Mouse (Mus musculus) liver, embryonic 14.5 days (tissue): ENCODE data around the gene Col1a2. TPM values are rescaled to one million over a fixed set of nuclear protein-coding genes. Genes with fewer than 3 reads are reported as not detected.

Experiments used
- ATAC-seq: fragments of 200-750 bp; cut with Nextera tagmentation; 2 replicates; pipeline ENCODE4 v1.8.0; 2017; ENCODE audit warnings: moderate number of reproducible peaks, mild to moderate bottlenecking, moderate library complexity; ENCODE audit not compliant: insufficient read depth
- DNase-seq, 3 experiments: peaks; one replicate each; pipeline ENCODE4 v3.0.0-alpha.2; 2012 to 2013; ENCODE audit warnings: low read depth in 3 of 3, low spot score in 3 of 3
- H3K27ac ChIP-seq: fragments of 300-500 bp; sonication (generic); 2 replicates; pipeline ENCODE4 v1.5.1; 2014; ENCODE audit warnings: moderate library complexity, mild to moderate bottlenecking, control low read depth, inconsistent platforms
- H3K27me3 ChIP-seq: fragments of 300-500 bp; sonication (generic); 2 replicates; pipeline ENCODE4 v1.6.1; 2014; ENCODE audit warnings: mild to moderate bottlenecking, low read length, moderate library complexity; ENCODE audit not compliant: control insufficient read depth, insufficient read depth
- H3K36me3 ChIP-seq: fragments of 300-500 bp; sonication (generic); replicated peaks from 2 replicates; pipeline ENCODE4 v1.6.1; 2014; ENCODE audit warnings: low read depth; ENCODE audit not compliant: control insufficient read depth, insufficient read depth
- H3K4me1 ChIP-seq, 2 experiments: fragments of 200-500 bp in 1 of 2; fragments of 300-500 bp in 1 of 2; sonication (generic) in 1 of 2; replicated peaks; 2 replicates each; pipeline ENCODE4 v1.6.1; 2012 to 2014; ENCODE audit warnings: antibody characterized with exemption in 1 of 2, inconsistent platforms in 1 of 2, low read length in 1 of 2; ENCODE audit not compliant: control insufficient read depth in 2 of 2, insufficient read depth in 2 of 2
- H3K4me2 ChIP-seq: fragments of 300-500 bp; sonication (generic); 2 replicates; pipeline ENCODE4 v1.6.1; 2014; ENCODE audit warnings: low read depth, mild to moderate bottlenecking, control low read depth, moderate library complexity
- H3K4me3 ChIP-seq, 2 experiments: fragments of 200-500 bp in 1 of 2; fragments of 300-500 bp in 1 of 2; sonication (generic) in 1 of 2; 2 replicates each; pipeline ENCODE4 v1.5.1; 2012 to 2014; ENCODE audit warnings: low read depth in 2 of 2, low read length in 2 of 2, mild to moderate bottlenecking in 2 of 2, control low read depth in 1 of 2, inconsistent platforms in 1 of 2, moderate library complexity in 1 of 2; ENCODE audit not compliant: insufficient read depth in 1 of 2
- H3K9ac ChIP-seq: fragments of 300-500 bp; sonication (generic); replicated peaks from 2 replicates; pipeline ENCODE4 v1.6.1; 2014; ENCODE audit warnings: mild to moderate bottlenecking, control low read depth, moderate library complexity
- H3K9me3 ChIP-seq: fragments of 300-500 bp; sonication (generic); 2 replicates; pipeline ENCODE4 v1.6.1; 2016; ENCODE audit warnings: low read length, mixed read lengths; ENCODE audit not compliant: control insufficient read depth
- CTCF ChIP-seq: IDR thresholded peaks from 2 replicates; pipeline ENCODE4 v1.5.1; 2016; ENCODE audit warnings: antibody characterized with exemption, low read depth, control low read depth
- EP300 ChIP-seq: IDR thresholded peaks from 2 replicates; pipeline ENCODE4 v1.6.1; 2016; ENCODE audit warnings: antibody characterized with exemption, low read depth
- WGBS: fragments of 180-500 bp; shearing (Covaris S2); extraction: QIAGEN DNeasy Blood & Tissue Kit; methylation state at CpG from one replicate; pipeline ENCODE4 v1.1.7; 2014; ENCODE audit not compliant: insufficient replicate concordance; 5-methylcytosine and 5-hydroxymethylcytosine counted together
- polyA plus RNA-seq, 2 experiments: library from polyadenylated mRNA; depleted of rRNA in 1 of 2; stranded (reverse) in 1 of 2; unstranded in 1 of 2; fragments of >200 nt; fragmentation: Nextera tagmentation in 1 of 2; extraction: Ambion mirVana in 1 of 2; gene quantifications; 2 replicates each; pipeline versions ENCODE4 v1.2.1 to v1.2.3; 2012 to 2014

Col1a2 gene
- polyA plus RNA-seq, 2 experiments: 16.2 to 22.8 TPM

DNA sequence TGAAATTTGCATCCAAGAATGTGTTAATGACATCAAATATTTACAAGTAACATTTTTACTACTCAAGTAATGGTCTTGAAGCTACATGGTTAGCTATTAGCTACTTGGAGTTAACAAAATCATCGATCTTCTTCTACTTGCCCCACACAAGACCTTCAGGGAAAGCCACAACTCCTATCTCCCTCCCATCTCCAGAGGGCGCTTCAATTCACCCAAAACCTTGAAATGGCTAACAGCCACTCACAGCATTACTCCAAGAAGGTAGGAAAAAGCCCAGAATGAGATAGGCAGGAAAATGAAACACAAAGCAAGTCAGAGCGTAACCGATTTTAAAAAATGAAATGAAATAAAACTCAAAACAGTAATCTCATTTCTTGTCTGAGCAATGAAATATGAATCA lies 44.3 kb downstream of the Col1a2 start:
- Histone ChIP-seq H3K36me3 (no peaks in the 10 kb centered on the region), H3K4me2 (no peak overlapping the region), H3K4me3 (no peak overlapping the region), H3K9ac (no peak overlapping the region), H3K27me3 (no peaks in the 10 kb centered on the region), H3K4me1 (peaks cover 0 to 2% of the 10 kb centered on the region in 2 experiments; a peak in 1 of 4 replicates), H3K9me3 (no peaks in the 10 kb centered on the region), H3K27ac (no peak overlapping the region)
- WGBS: 42% methylated on average over 4 of the region's 4 CpGs
- ATAC-seq: no peak
- TF ChIP-seq CTCF (peak; percentile 8; the same call in 1 of the 2 replicates), EP300 (no peak)
- DNase-seq: no peak

DNA sequence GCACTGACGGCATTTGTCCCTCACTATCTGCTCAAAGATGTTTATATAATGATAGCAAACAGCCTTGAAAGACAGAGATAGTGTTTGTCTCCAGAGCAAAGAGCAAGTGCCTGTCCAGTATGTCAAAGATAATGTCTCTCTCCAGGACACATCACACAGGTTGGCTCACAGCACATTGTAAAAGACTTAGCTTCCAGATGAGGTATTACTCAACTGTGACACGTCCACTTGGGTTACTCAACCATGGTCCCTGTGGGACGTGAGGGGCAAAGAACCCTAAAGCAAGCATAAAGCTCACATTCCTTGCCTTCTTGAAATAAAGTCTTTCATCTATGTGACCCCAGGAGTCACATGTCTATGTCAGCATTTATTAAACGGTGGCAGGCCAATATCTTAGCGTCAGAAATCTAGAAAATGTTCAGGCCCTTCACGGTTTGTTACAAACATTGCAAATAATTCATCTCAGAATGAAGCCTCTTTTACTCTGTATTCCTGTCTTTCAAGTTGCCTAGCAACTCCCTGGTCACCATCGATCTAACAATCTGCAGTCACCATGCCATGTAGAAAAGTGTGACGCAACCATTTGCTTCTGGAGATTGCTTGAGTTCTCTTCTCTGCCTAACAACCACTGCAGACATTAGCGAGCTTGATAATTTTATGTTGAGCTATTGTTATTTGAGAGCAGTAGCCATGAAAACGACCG lies 45.4 kb downstream of the Col1a2 start:
- H3K36me3 ChIP-seq: no peaks in the 10 kb centered on the region
- ATAC-seq (no peak), DNase-seq (no peak)
- H3K4me2 ChIP-seq: no peak overlapping the region
- 43% methylated on average over 11 of the region's 11 CpGs for WGBS
- peaks cover 0 to 2% of the 10 kb centered on the region in 2 experiments; a peak in 1 of 4 replicates for H3K4me1 ChIP-seq
- TF ChIP-seq EP300 (no peak), CTCF (no peak)
- no peaks in the 10 kb centered on the region for H3K9me3 ChIP-seq
- H3K27ac ChIP-seq: no peak overlapping the region
- no peak overlapping the region for H3K4me3 ChIP-seq
- no peaks in the 10 kb centered on the region for H3K27me3 ChIP-seq
- no peak overlapping the region for H3K9ac ChIP-seq

DNA sequence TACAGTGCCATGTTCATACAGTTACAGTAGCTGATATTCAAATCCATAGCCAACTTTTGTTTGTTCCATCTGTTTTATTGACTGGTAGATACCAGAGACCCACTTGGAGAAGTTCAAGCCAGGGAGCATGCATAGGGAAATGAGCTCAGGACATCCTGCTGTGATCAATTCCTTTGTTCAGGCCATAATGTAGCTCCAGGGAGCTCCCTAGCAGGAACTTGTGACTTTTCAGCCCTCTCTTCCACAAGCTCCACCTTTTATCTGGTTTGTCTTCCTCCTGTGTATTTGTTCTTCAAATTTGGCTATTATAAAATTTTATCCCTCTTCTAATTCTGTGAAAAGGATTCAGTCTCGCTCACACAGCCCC lies 45.9 kb downstream of the Col1a2 start:
- H3K27me3 ChIP-seq: no peaks in the 10 kb centered on the region
- ATAC-seq (no peak), DNase-seq (no peak)
- no peaks in the 10 kb centered on the region for H3K36me3 ChIP-seq
- peaks cover 0 to 2% of the 10 kb centered on the region in 2 experiments; a peak in 1 of 4 replicates for H3K4me1 ChIP-seq
- H3K9ac ChIP-seq: no peak overlapping the region
- no peaks in the 10 kb centered on the region for H3K9me3 ChIP-seq
- TF ChIP-seq CTCF: no peak
- TF ChIP-seq EP300: no peak
- H3K4me2 ChIP-seq: no peak overlapping the region
- no peak overlapping the region for H3K4me3 ChIP-seq
- no peak overlapping the region for H3K27ac ChIP-seq
- WGBS: 34% methylated on average over 1 of the region's 1 CpGs

DNA sequence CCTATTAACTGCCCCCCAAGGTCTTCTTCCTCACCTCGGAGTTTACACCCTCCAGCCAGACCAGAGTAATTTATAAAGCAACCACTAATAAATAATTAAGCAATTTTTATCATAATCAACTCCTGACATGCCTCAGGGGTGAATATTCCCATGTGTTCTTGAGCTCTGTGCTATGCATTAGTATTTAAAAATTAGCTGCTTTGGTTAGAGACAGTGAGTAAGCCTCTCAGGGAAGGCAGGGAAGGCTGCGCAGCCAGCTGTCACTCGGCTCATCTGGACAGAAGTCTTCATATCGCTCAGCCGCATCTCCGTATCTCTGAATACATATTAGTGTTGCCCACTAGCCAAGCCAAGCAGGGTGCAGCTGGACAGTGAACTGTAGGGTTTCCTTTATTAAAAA lies 50.8 kb downstream of the Col1a2 start:
- Histone ChIP-seq H3K4me2 (no peak overlapping the region), H3K9ac (no peak overlapping the region), H3K27me3 (no peaks in the 10 kb centered on the region), H3K4me3 (no peak overlapping the region), H3K9me3 (no peaks in the 10 kb centered on the region), H3K36me3 (no peaks in the 10 kb centered on the region), H3K4me1 (peaks cover 0 to 4% of the 10 kb centered on the region in 2 experiments; a peak in 2 of 4 replicates), H3K27ac (no peak overlapping the region)
- WGBS: 71% methylated on average over 6 of the region's 6 CpGs
- TF ChIP-seq EP300: no peak
- no peak for TF ChIP-seq CTCF
- no peak for DNase-seq
- ATAC-seq: no peak

DNA sequence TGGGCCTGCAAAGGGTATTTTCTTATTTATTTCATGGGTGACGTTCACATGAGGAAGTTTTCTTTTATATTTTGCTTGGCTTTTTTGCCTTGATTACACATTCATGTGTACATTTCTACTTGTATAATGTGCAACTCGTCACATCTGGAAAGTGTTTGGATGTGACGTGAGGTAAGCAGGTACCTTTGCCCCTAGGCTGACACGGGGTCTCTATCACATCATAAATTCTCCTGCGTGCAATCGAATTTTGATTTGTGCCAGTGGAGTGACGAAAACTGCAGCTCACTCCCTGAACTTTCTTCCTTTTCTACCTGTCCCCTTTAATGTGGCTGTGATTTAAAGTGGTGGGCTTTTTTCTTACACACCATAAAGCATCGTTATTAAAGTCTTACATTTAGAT lies 52.5 kb downstream of the Col1a2 start:
- ATAC-seq: no peak
- Histone ChIP-seq H3K4me3 (no peak overlapping the region), H3K9me3 (no peaks in the 10 kb centered on the region), H3K4me1 (peaks cover 0 to 6% of the 10 kb centered on the region in 2 experiments; a peak in 1 of 4 replicates), H3K27ac (no peak overlapping the region), H3K36me3 (no peaks in the 10 kb centered on the region), H3K4me2 (no peak overlapping the region), H3K9ac (no peak overlapping the region), H3K27me3 (no peaks in the 10 kb centered on the region)
- 58% methylated on average over 8 of the region's 8 CpGs for WGBS
- DNase-seq: no peak
- TF ChIP-seq EP300: no peak
- TF ChIP-seq CTCF: no peak
